Mouse (Mus musculus) limb, embryonic 11.5 days (tissue): ENCODE results near the gene Cyp4a32. TPM values are rescaled to one million over a fixed set of nuclear protein-coding genes. Genes with fewer than 3 reads are reported as not detected.
"Not testable (repeated sequence)": the region's sequence is repeated elsewhere in the genome, so short reads cannot be mapped to it uniquely, and the experiment has no call there.

Source experiments
- ATAC-seq: fragments of 200-750 bp; cut with Nextera tagmentation; 2 replicates; pipeline ENCODE4 v1.8.0; 2017; ENCODE audit warnings: low read depth; ENCODE audit not compliant: insufficient number of reproducible peaks, low FRiP score, low TSS enrichment
- DNase-seq: peaks from one replicate; pipeline ENCODE4 v3.0.0-alpha.2; 2015; ENCODE audit warnings: low spot score
- H3K27ac ChIP-seq: fragments of 300-500 bp; sonication (generic); replicated peaks from 2 replicates; pipeline ENCODE4 v1.5.1; 2014; ENCODE audit warnings: low read depth, mild to moderate bottlenecking, low read length
- H3K27me3 ChIP-seq: fragments of 300-500 bp; sonication (generic); 2 replicates; pipeline ENCODE4 v1.6.1; 2014; ENCODE audit warnings: mild to moderate bottlenecking, low read length, mixed read lengths; ENCODE audit not compliant: control insufficient read depth, insufficient read depth
- H3K36me3 ChIP-seq: fragments of 300-500 bp; sonication (generic); 2 replicates; pipeline ENCODE4 v1.6.1; 2014; ENCODE audit warnings: mild to moderate bottlenecking, low read length, moderate library complexity, mixed read lengths; ENCODE audit not compliant: control insufficient read depth, insufficient read depth
- H3K4me1 ChIP-seq: fragments of 300-500 bp; sonication (generic); 2 replicates; pipeline ENCODE4 v1.6.1; 2014; ENCODE audit warnings: low read length, mixed read lengths; ENCODE audit not compliant: control insufficient read depth, insufficient read depth
- H3K4me2 ChIP-seq: fragments of 300-500 bp; sonication (generic); 2 replicates; pipeline ENCODE4 v1.6.1; 2014; ENCODE audit warnings: low read depth, mild to moderate bottlenecking, moderate library complexity; ENCODE audit not compliant: severe bottlenecking
- H3K4me3 ChIP-seq: fragments of 300-500 bp; sonication (generic); 2 replicates; pipeline ENCODE4 v1.5.1; 2014; ENCODE audit warnings: low read depth, low read length
- H3K9ac ChIP-seq: fragments of 300-500 bp; sonication (generic); 2 replicates; pipeline ENCODE4 v1.6.1; 2014; ENCODE audit warnings: mild to moderate bottlenecking, low read length
- H3K9me3 ChIP-seq: fragments of 300-500 bp; sonication (generic); 2 replicates; pipeline ENCODE4 v1.6.1; 2016; ENCODE audit warnings: low read length; ENCODE audit not compliant: control insufficient read depth
- WGBS: fragments of 180-500 bp; shearing (Covaris S2); extraction: QIAGEN DNeasy Blood & Tissue Kit; methylation state at CpG from one replicate; pipeline ENCODE4 v1.1.7; 2014; 5-methylcytosine and 5-hydroxymethylcytosine counted together
- polyA plus RNA-seq: library from polyadenylated mRNA; unstranded; fragments of >200 nt; fragmentation: Nextera tagmentation; extraction: Ambion mirVana; gene quantifications from 2 replicates; pipeline ENCODE4 v1.2.1, GENCODE M21; 2014

Gene Cyp4a32
- polyA plus RNA-seq, 1 experiment from 2014 or later, result not detected

GRCm38 (mm10) chr4:115575776-115576175, 25.0 kb upstream of the Cyp4a32 start:
- H3K4me1 ChIP-seq, result no peaks in the 10 kb centered on the region
- no peak overlapping the region for H3K4me3 ChIP-seq
- 87% methylated on average over 2 of the region's 2 CpGs for WGBS
- no peak for DNase-seq
- no peak overlapping the region for H3K27ac ChIP-seq
- no peaks in the 10 kb centered on the region for H3K36me3 ChIP-seq
- H3K27me3 ChIP-seq, result no peaks in the 10 kb centered on the region
- H3K4me2 ChIP-seq, result no peak overlapping the region
- ATAC-seq, result no peak
- no peak overlapping the region for H3K9ac ChIP-seq
- H3K9me3 ChIP-seq, result no peaks in the 10 kb centered on the region

- ATAC-seq (0 out of 2 replicates have a peak, but pooled peaks have one; percentile 31), DNase-seq (no peak)
- no peak overlapping the region for H3K9ac ChIP-seq
- no peaks in the 10 kb centered on the region for H3K4me1 ChIP-seq
- H3K4me3 ChIP-seq, result no peak overlapping the region
- H3K9me3 ChIP-seq, result no peaks in the 10 kb centered on the region
- no peaks in the 10 kb centered on the region for H3K27me3 ChIP-seq
- no peak overlapping the region for H3K4me2 ChIP-seq
- H3K36me3 ChIP-seq, result no peaks in the 10 kb centered on the region
- no peak overlapping the region for H3K27ac ChIP-seq
Measured at GRCm38 (mm10) chr4:115583036-115583435, 17.7 kb upstream of the Cyp4a32 start.

GRCm38 (mm10) chr4:115596357-115596756, 4.4 kb upstream of the Cyp4a32 start:
- Histone ChIP-seq H3K4me3 (no peak overlapping the region), H3K4me1 (no peaks in the 10 kb centered on the region), H3K9ac (no peak overlapping the region), H3K27ac (no peak overlapping the region), H3K4me2 (no peak overlapping the region), H3K9me3 (no peaks in the 10 kb centered on the region), H3K36me3 (no peaks in the 10 kb centered on the region), H3K27me3 (no peaks in the 10 kb centered on the region)
- ATAC-seq, result no peak
- no peak for DNase-seq
- WGBS, result 93% methylated on average over 1 of the region's 1 CpGs

- no peaks in the 10 kb centered on the region for H3K4me1 ChIP-seq
- H3K4me3 ChIP-seq, result no peak overlapping the region
- no peak for DNase-seq
- H3K36me3 ChIP-seq, result no peaks in the 10 kb centered on the region
- H3K9ac ChIP-seq, result no peak overlapping the region
- no peaks in the 10 kb centered on the region for H3K9me3 ChIP-seq
- no peak overlapping the region for H3K27ac ChIP-seq
- 83% methylated on average over 2 of the region's 2 CpGs for WGBS
- H3K27me3 ChIP-seq, result no peaks in the 10 kb centered on the region
- H3K4me2 ChIP-seq, result no peak overlapping the region
- ATAC-seq, result no peak
Measured at GRCm38 (mm10) chr4:115596824-115597336, 3.9 kb upstream of the Cyp4a32 start.

- ATAC-seq (no peak), DNase-seq (no peak)
- no peaks in the 10 kb centered on the region for H3K4me1 ChIP-seq
- H3K9ac ChIP-seq, result no peak overlapping the region
- H3K4me2 ChIP-seq, result no peak overlapping the region
- H3K27ac ChIP-seq, result no peak overlapping the region
- no peak overlapping the region for H3K4me3 ChIP-seq
- no peaks in the 10 kb centered on the region for H3K9me3 ChIP-seq
- no peaks in the 10 kb centered on the region for H3K36me3 ChIP-seq
- H3K27me3 ChIP-seq, result no peaks in the 10 kb centered on the region
Measured at GRCm38 (mm10) chr4:115614005-115614404, 13.2 kb downstream of the Cyp4a32 start.

GRCm38 (mm10) chr4:115625560-115625959, 24.8 kb downstream of the Cyp4a32 start:
- not testable (repeated sequence) for H3K4me3 ChIP-seq, DNase-seq, H3K4me2 ChIP-seq, ATAC-seq, H3K27me3 ChIP-seq, H3K27ac ChIP-seq, H3K36me3 ChIP-seq, H3K9me3 ChIP-seq, H3K4me1 ChIP-seq, H3K9ac ChIP-seq
- 95% methylated on average over 3 of the region's 3 CpGs for WGBS

- Histone ChIP-seq H3K27ac (no peak overlapping the region), H3K27me3 (no peaks in the 10 kb centered on the region), H3K9ac (no peak overlapping the region), H3K4me2 (no peak overlapping the region), H3K4me1 (no peaks in the 10 kb centered on the region), H3K36me3 (no peaks in the 10 kb centered on the region), H3K9me3 (no peaks in the 10 kb centered on the region), H3K4me3 (no peak overlapping the region)
- DNase-seq (no peak), ATAC-seq (no peak)
- WGBS, result 63% methylated on average over 5 of the region's 5 CpGs
Measured at GRCm38 (mm10) chr4:115642967-115643754, 42.4 kb downstream of the Cyp4a32 start.

GRCm38 (mm10) chr4:115645371-115645770, 44.6 kb downstream of the Cyp4a32 start:
- Histone ChIP-seq H3K4me1 (no peaks in the 10 kb centered on the region), H3K9ac (no peak overlapping the region), H3K4me2 (no peak overlapping the region), H3K36me3 (no peaks in the 10 kb centered on the region), H3K9me3 (no peaks in the 10 kb centered on the region), H3K4me3 (no peak overlapping the region), H3K27me3 (no peaks in the 10 kb centered on the region), H3K27ac (no peak overlapping the region)
- DNase-seq (no peak), ATAC-seq (no peak)

- Histone ChIP-seq H3K9ac (no peak within 1 kb of the TSS), H3K27ac (no peak within 1 kb of the TSS), H3K4me1 (no peaks in the 10 kb centered on the region), H3K36me3 (no peaks in the 10 kb centered on the region), H3K4me3 (no peak within 1 kb of the TSS), H3K4me2 (no peak within 1 kb of the TSS), H3K27me3 (no peaks in the 10 kb centered on the region), H3K9me3 (no peaks in the 10 kb centered on the region)
- ATAC-seq (no peak), DNase-seq (no peak)
- WGBS, result 90% methylated on average over 9 of the region's 9 CpGs
Measured at GRCm38 (mm10) chr4:115647580-115647979, 46.8 kb downstream of the Cyp4a32 start, which contains the start of gene Cyp4b1. Gene Cyp4b1 (minus strand): TSS chr4:115647723.
